Mouse (Mus musculus) gastrocnemius, postnatal 25 days (tissue): ENCODE results near the gene A630076J17Rik. TPM values are rescaled to one million over a fixed set of nuclear protein-coding genes. Genes with fewer than 3 reads are reported as not detected.

Experiments used
- DNase-seq: peaks from one replicate; pipeline ENCODE4 v3.0.0; 2022
- long read RNA-seq, 2 experiments: library from polyadenylated mRNA; stranded (forward); transcript quantifications; one replicate each; pipeline ENCODE4 v2.0.0; 2021
- total RNA-seq, 2 experiments: library from RNA; stranded (reverse); gene quantifications; 1 replicate in 1 of 2; 2 replicates in 1 of 2; pipeline ENCODE4 v1.2.3; 2021

The A630076J17Rik gene
- total RNA-seq = not detected
- long read RNA-seq, experiment 1 = 0 reads
- long read RNA-seq, experiment 2 = 0 reads

GRCm38 (mm10) chr3:107230527-107230926, at the start of gene A630076J17Rik:
TSS of gene A630076J17Rik (plus strand) at chr3:107230614.
- no peak for DNase-seq

DNA sequence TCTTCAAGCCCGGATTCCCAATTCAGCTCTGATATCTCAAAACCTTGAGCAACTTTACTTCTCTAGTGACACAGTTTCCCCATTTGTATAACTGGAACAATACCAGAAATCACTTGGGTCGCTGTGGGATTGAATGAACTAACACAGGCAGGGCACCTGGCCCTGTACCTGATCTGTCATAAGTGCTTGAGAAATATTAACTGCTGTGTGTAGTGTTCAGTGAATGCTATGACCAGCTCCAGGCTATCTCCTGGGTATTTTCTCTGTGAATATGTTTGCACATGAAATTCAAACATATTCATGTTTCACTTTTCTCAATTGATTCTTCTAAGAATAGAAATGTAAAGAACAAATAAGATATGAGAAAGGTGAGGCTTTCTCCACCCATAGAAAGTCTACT, 49.6 kb upstream of the A630076J17Rik start:
- no peak for DNase-seq

- DNase-seq = no peak
These were observed 47.7 kb upstream of the A630076J17Rik start, which contains the start of gene Kcna10 for GRCm38 (mm10) chr3:107182756-107183155. TSS of gene Kcna10 (plus strand) at chr3:107183056.

- no peak for DNase-seq
These were observed 47.2 kb upstream of the A630076J17Rik start for GRCm38 (mm10) chr3:107183178-107183577.

DNA sequence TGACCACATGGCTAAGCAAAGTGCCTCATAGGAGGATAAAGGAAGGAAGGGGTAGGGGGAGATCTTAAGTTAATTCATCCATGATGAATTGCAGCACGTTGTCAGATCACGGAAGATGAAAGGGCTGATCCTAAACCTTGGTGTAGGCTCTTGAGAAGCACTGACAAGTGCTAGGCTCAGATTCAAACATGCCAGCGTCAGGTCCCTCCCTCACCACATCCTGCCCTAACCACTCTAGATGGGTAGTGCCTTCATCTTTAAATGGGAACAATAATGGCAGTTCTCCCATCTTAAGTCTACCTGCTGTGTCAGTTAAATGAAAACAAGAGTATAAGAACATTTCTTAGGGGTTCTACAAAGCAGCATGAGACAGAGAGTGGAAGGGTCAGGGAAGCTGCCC, 44.8 kb upstream of the A630076J17Rik start:
- DNase-seq = no peak

DNA sequence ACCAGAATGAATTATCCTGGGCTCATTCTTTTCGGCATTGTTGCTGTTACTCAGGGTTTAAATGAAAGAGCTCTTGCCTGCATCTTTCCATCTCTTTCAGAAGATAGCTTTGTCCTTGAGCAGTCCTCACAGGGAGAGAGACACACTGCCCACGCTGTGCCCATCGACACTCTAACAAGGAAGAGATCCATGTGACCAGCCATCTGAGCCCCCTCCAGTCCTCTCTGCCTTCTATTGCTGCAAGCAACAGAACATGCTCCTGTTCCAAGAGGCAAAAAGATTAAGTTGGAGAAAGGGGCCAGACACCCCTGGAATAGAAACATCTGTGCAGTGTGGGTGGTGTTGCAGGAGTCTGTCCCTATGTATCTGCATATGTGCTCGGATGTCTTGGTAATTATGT, 43.4 kb upstream of the A630076J17Rik start:
- no peak for DNase-seq

GRCm38 (mm10) chr3:107188226-107188899, 42.1 kb upstream of the A630076J17Rik start:
- no peak for DNase-seq

DNA sequence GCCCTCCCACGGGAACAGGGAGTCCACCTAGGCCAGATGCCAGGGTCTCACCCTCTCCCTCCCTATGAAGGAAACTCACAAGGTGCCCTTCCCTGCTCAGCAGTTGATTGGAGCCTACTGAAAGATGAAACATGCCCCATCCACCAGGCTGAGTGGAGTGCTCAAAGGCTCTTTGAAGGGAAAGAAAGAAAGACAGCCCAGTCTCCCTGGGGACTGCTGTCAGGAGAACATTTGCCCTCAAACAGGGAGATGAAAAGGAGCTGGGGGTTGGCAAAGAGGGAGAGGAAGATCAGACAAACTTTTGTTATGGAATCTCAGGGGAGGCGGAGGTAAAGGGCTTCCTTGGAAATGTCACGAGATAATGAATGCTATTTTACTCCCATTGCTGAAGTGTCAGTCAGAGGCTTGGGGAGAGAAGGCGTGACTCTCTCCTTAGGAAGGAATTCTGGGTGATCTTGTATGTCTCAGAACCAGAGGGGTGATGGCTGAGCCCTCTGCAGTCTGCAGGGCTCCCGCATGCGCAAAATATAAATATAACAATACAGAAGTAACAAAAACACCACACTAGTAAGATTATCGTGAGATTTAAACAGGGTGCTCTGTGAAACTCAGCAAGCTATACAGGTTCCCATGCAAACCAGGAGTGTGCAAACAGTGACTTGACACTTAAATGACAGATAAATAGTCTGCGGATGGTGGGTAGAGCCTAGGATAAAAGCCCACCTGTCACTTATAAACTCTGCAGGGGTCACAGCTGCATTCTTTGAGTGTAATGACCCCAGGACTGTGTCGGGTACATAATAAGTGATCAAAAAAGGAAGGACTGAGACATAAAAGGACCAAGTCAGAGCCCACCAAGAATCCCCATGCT, 28.9 kb upstream of the A630076J17Rik start:
- no peak for DNase-seq

- DNase-seq = no peak
These were observed 26.0 kb upstream of the A630076J17Rik start for GRCm38 (mm10) chr3:107204413-107204812.

DNA sequence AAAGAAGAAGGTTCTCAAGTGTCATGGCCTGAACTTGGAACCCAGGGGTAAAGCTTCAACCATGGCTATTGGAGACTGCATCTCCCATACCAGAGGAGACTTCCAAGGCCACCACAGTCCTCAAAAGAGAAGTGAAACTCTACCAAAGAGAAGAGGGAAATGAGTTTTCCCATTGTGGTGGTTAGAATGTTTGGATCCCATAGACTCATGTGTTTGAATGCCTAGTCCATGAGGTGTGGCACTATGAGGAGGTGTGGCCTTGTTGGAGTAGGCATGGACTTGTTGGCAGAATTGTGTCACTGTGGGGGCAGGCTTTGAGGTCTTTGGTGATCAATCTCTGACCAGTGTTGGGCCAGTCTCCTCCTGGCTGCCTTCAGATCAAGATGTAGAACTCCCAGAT, 25.2 kb upstream of the A630076J17Rik start:
- DNase-seq = no peak

- DNase-seq = peak; percentile 44
These were observed 24.4 kb upstream of the A630076J17Rik start for GRCm38 (mm10) chr3:107205994-107206393.

- no peak for DNase-seq
These were observed 23.8 kb upstream of the A630076J17Rik start for GRCm38 (mm10) chr3:107206490-107207150.

GRCm38 (mm10) chr3:107207625-107208253, 22.7 kb upstream of the A630076J17Rik start:
- DNase-seq = no peak

DNA sequence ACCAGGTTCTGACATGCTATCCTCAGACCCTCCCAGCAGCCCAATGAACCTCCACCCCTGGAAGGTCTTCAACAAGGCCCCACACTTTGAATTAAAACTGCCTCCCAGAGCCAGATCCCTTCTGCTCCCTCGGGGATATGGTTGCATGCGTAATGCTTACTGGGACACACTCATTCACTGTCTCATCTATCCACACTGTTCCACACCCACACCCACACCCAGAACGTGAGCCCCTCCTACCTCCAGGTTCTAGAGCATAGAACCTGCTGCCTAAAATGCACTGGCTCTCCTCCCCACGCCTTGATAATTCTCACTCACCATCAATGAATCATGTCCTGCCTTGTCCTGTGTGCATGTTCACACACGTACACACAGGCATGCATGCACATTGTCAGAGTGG, 15.8 kb upstream of the A630076J17Rik start:
- no peak for DNase-seq

DNA sequence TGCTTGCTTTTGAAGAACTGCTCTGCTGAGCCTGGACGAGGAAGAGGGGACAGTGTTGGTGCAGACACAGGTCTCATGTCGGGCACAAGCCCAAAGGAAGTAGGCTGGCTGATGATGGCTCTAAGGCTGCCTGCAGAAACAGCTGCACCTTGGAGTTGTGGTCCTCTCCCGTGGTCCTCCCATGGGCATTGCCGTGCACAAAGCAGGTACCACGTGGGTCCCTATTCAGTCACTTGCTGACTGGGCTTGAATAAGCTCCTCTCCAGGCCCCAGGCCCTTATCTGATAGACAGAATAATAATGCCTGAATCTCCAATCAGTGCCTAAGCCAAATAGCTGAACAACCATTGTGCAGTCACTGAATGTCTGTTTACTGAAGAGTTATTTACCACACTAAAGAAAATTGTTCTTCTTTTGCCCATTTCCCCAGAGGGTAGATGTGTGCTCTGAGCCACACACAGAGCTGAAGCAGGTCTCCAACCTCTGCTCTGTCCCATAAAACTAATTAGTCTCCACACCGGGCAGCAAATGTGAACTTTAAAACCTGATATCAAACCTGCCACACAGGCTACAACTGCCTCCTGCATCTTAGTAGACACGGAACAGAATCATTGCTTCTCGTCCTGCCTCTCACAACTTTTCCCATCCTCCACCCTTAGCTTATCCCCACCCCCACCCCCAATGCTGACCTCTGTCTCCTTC, 13.9 kb upstream of the A630076J17Rik start:
- DNase-seq = no peak

DNA sequence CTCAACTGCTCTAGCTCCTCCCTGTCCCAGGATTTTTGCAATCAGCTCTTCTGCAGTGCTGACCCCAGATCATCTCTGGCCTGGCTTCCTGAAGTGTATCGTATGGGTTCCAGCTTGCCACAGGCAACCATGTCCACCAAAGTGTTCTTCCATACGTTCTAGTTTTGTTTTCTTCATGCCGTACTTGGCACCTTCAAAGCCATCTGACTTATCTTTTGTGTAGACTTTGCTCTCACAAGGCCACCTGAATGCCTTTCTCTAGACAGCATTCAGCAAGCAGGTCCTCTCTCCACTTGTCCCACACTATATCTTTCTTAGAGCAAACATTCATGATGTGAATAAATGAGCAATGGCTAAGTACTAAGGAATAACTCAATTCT, 13.3 kb upstream of the A630076J17Rik start:
- DNase-seq = no peak

DNA sequence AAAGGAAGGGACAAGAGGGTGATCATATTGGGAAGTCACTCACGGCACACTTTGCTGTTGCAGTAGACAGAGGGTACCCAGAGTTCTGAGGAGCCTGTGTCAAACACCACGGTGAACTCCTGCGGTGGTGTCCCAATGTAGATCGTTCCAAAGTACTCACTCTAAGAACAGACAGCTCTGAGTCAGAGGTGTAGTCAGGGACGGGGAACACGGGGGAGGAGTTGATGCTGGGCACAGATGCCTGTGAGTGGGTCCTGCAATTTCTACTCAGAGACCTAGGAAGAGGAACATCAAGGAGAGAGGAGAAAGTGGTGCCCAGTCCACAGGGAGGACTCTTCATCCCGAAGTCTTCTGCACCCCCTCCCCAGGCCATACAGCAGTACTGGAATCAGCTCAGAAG, 11.8 kb upstream of the A630076J17Rik start:
- no peak for DNase-seq

DNA sequence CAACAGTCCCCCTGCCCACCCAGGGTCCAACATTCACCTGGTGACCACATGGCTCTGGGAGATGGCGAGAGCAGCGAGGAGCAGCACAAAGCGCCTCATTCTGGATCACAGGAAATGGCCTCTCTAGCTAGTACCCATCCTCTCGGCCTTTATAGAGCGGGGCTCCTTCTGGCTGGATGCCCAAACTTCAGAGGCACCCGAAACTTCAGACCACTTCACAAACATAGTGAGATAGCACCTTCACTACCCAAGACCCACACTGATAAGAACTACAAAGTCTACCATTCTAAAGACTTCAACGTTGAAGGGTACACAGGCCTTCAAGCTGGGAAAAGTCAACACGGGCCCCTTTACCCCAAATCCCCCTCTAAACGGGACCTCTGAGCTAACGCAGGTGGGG, 8.8 kb upstream of the A630076J17Rik start, which contains the start of gene Cym:
Gene Cym, minus strand, starts transcription at position 125 of the 400 bp plus-strand sequence.
- DNase-seq = no peak

DNA sequence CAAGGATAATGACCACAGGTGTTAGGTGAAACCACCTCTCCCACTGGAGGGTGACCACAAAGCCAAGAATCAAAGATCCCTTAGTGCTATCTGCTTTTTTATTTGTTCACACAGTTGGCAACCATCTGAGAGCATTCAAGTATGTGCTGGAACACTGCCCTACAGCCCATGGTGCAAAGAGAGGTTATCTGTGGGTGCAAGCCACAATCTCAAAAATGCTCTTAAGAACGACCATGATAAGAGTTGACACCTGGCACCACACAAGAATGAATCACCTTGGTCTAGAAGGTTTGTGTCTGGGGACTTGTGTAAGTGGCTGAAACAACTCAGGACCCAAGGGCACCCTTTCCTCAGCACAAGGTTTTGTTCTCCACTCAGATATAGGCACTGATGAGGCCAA, 7.2 kb upstream of the A630076J17Rik start:
- no peak for DNase-seq

GRCm38 (mm10) chr3:107225820-107226219, 4.6 kb upstream of the A630076J17Rik start:
- DNase-seq = no peak

- no peak for DNase-seq
These were observed 1.2 kb upstream of the A630076J17Rik start for GRCm38 (mm10) chr3:107229221-107229620.

DNA sequence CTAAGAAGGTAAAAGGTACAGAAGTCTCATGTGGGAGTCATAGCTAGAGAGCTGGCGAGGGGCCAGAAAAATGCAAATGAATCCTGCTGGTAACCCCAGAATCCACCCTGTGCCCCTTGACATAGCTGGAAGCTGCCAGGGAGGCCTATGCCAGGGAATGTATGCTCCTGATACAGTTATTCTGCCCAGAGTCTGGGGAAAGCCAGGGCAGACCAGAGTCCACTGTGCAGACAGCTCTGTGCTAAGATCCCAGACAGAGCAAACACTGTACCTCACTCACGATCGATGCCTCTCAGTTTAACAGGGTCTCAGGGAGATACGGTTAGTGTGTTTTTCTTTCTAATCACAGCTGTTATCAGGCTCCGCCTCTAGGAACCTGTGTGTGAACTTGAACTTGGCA, 592 bp upstream of the A630076J17Rik start:
- no peak for DNase-seq
